Mouse (Mus musculus): ENCODE results near the gene Nat10.

Gene Nat10

DNA sequence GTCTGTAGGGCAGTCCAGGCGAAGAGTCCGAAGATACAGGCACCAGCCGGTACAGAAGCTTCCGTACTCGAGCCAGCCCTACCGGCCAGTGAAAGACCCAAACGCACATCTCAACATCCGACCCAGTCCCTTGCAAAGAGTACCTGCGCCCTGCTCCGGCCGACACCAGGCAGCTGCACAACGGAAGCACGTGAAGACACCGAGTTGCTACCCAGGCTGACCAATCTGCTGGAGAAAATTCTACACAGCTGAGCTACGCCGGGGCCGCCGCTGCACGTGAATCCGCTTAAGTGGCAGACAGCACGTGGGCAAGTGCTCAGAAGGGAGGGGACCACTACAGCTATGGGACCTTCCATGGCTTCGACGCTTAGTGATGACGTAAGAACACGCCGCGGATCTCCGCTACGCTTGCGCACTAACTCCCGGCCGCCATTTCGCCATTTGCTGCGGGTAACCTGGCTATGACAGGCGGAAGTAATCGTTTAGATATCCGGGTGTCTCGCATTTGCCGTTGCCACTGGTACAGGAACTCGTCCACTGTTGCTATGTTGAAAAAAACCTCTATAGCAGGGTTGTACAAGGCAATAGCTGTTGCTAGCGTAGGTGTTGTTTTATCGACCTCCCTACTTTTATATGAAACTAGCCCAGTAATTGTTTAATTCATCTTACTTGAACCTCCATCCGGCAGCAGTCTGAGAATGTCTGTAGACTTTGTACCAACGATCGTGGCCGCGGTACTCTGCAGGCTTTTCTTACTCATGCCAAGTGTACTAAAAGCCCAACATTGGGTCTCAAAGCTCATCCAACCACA is at the start of gene Nat10:
Gene Nat10 (minus strand): TSS at position 365 of the 811 bp plus-strand sequence.
- peak; percentile 100 for DNase-seq (ENCODE audit: low spot score in 2 of 2)

DNA sequence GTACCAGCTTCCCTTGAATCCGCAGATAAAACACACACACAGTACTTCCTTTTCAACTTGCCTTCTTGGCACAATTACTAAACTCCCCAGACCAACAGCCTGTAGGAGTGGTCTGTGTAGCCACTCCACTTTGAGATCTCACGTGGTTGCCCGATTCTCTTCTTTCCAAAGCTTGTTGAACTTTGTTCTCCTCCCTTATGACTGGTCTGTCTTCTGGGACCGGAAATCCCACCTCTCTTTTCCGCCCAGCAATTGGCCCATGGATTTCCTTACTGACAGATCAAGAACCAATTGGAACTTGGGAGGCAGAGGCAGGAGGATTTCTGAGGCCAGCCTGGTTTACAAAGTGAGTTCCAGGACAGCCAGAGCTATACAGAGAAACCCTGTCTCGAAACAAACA is 49.3 kb upstream of the Nat10 start:
- DNase-seq (ENCODE audit: low spot score in 2 of 2) = no peak

DNA sequence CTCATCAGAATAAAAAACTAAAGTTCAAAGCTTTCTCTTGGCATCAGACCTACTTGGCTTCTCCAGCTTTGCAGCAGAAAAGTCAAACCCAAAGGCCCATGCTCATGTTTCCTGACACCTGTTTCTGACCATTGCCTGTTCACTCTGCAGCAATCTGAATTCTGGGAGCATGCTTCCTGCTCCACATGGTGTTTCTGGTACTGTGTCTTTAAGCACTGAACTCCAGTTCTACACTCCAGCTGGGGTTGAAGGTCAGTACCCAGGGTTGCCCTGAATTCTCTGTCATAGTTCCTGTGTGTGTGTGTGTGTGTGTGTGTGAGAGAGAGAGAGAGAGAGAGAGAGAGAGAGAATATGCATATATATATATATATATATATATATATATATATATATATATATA is 47.4 kb upstream of the Nat10 start:
- DNase-seq (ENCODE audit: low spot score in 2 of 2) = no peak

DNA sequence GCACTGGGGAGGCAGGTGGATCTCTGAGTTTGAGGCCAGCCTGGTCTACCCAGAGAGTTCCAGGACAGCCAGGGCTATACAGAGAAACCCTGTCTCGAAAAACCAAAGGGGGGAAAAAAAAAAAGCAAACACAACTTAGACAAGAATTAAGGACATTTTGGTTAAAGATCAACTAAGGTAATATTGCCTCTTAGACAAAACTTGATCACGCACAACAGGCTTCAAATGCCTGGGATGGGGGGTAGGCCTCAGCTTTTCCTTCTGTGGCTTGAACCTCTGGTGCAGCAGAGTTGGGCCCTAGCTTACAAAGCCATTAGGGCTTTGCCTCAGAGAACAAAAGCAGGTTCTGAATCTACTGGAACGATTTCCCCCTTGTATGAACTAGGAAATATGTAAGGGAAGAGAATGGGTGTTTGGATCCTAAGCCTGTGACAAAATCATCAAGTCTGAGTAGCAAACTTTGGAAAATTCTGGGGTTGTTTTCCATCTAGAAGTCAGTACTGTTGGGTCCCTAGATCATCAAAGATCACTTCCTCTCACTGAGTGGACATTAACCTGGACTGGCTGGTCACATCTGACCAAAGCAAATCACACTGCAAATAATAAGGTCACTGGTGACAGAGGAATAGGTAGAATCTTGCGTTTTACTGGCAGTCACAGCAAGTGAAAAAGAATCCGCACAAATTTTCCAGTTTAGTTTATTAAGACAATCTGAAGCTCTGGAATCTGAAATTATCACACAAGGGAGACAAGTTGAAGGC is 42.9 kb upstream of the Nat10 start:
- no peak for DNase-seq (ENCODE audit: low spot score in 2 of 2)

DNA sequence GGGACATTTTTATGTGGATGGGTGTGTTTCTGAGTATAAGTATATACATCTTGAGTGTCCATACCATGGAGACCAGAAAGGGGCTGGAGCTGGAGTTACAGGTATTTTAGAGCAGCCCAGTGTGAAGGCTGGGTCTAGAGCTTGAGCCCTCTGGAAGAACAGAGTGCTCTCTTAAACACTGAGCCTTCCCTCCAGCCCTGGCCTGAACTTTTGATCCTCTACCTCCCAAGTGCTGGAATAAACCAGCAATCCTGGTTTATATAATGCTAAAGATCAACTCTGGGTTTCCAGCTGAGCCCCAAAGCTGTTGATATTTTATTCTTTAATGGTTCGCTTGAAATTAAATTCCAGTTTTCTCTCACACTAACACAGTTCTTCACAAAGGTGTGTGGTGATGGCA is 41.4 kb upstream of the Nat10 start:
- no peak for DNase-seq (ENCODE audit: low spot score in 2 of 2)

DNA sequence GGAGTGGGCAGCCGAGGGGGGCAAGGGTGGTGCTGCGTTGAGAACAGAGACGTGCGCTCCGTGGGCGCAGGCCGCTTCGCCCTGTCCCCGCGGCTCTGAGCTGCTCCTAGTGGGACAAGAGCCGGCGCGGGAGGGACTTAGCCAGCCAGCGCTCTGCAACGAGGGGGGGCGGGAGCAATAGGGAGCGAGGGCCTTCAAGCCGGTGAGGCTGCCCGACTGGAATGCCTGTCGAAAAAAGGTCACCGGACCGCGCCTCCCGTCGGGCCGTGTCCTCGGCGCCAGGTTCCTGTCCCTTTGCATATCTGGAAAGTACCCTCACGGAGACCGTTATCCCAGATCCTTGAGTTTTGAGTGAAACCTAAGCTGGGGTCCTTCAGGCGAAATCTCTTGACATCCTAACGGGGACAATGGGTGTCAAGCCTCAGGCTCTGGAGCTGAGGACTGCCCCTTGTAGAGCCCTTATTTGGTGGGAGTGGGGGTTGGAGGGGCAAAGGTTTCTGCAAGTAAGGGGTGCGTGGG is 36.5 kb upstream of the Nat10 start, which contains the start of gene Caprin1:
Gene Caprin1 (minus strand): TSS at position 159 of the 519 bp plus-strand sequence.
- peak; percentile 90 to 96 for DNase-seq (ENCODE audit: low spot score in 2 of 2)

DNA sequence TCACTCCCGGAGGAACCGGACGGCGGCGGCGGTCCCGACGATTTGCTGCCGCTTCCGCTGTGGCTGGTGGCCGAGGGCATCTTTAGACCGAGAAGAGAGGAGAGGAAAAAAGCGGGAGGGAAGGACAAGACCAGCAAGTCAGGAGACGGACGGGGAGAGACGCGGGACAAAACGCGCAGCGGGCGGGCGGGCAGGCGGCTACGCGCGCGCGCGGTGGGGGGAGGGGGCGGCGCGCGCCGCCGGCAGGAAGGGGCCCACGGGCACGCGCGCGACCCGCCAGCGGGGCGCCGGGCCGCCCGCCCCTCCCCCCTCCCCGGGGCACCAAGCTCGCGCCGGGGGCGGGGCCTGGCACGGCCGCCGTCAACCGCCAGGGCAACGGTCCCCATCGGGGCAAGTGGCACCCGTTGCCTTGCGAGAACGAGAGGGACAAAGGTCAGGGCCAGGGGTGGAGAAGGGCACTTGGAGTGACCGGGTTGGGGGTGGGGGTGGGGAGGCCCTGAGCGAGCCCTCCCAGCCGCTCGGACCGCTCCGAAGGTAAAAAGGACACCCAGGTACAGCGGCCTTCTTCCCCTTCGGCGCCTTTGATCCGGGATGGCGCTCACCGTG is 35.9 kb upstream of the Nat10 start:
- peak; percentile 74 to 80 for DNase-seq (ENCODE audit: low spot score in 2 of 2)

DNA sequence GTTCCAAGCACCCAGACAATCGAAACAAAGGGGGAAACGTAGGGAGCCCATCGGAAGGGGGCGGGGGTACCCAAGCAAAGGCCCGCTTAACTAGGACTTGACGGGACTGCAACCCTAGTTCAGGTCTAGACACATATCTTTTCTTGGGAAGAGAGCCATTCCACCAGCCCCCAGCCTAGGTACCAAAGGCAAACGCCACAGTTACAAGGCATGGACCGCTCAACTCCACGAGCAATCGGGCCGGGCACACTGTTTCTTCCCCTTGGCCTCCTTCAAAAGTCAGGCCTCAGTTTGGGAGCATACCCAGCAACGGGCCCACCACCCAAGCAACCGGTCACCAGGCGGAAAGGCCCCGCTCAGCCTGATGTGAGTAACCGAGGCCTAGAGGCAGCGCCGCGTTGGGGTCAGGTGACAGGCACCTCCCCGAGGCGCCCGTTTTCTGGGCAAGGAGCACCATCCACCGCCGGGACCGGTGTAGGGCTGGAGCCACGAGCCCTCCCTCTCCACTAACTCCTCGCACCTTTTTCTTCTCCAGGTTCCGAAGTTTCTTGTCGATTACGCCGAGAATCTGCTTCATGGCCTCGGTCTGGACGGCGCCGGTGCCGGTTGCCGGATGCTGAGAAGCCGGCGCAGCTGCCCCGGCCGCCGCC is 35.3 kb upstream of the Nat10 start:
- peak in 1 of 2 experiments; percentile 51 for DNase-seq (ENCODE audit: low spot score in 2 of 2)

DNA sequence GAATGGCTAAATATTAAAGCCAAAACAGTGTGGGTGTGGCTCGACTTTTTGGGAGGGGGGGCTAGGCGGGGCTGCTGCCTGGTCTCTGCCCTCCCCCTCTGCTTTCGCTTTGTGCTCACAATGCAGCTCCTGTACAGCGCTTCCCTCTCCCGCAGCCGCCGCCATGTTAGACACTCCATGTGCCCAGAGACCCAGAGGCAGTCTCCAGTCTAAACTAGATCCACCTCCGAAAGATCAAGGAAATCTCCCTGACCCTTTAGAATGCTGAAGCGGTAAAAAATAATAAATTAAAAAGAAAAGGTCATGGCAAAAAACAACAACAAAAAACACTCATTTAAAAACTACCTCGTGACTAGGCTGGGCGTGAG is 34.8 kb upstream of the Nat10 start:
- peak; percentile 60 to 72 for DNase-seq (ENCODE audit: low spot score in 2 of 2)

DNA sequence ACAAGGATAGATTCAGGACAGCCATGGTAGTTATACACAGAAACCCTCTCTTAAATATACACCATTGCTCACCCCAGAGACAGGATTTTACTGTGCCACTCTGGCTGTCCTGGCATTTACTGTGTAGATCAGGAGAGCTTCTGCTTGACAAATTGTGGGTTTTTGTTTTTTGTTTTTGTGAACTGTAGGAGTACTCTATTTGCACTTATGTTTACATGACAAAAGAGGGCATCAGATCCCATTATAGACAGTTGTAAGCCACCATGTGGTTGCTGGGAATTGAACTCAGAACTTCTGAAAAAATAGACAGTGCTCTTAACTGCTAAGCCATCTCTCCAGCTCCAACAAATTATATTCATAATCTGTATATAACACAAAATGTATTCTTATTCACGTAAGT is 30.9 kb upstream of the Nat10 start:
- no peak for DNase-seq (ENCODE audit: low spot score in 2 of 2)

DNA sequence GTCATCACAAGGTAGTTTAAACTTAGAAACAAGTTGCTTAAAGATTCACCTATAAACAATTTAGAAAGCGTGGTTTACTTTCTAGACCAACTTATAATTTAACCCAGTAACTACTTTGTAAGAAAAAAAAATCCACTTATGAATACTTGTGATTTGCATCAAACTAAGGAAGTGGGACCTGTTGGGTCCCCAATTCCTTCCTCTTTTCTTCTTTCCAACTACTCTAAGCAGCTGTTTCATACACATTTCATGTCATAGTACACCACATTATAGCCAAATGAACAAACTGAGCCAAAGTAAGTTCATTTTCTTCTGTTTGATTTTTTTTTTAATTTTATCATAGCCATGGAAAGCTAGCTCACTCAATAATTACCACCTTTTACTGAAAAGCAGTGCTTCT is 24.7 kb upstream of the Nat10 start:
- no peak for DNase-seq (ENCODE audit: low spot score in 2 of 2)

DNA sequence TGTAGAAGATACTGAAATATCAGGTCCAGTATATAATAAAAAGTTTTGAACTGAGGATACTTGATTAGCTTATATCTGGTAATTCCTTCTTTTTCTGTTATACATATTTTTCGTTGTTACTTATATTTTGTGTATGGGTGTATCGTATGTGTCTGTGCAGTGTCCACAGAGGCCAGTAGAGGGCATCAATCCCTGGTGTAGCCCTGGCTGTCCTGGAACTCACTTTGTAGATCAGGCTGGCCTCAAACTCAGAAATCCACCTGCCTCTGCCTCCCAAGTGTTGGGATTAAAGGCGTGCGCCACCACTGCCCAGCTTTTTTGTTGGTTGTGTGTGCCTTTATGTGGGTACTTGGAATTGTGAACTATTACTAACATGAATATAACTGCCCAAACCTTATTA is 23.6 kb upstream of the Nat10 start:
- no peak for DNase-seq (ENCODE audit: low spot score in 2 of 2)

DNA sequence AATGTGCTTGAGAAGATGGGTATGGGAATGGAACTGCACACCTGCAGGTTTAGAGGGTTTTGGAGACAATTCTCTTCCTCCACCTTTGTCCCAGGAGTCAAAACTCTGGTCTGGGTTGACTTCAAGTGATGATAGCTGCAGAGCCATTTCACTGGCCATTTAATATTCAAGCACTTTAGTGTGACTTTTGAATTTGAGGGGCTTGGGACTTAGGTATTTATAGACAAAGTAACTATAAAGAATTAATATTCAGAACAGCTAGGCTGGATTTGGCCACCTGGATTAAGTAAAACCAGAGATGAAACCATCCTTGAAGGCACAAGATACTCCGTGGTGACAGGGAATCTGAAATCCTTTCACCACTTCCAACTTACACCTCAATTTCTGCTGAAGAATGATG is 1.4 kb upstream of the Nat10 start:
- DNase-seq (ENCODE audit: low spot score in 2 of 2) = no peak

DNA sequence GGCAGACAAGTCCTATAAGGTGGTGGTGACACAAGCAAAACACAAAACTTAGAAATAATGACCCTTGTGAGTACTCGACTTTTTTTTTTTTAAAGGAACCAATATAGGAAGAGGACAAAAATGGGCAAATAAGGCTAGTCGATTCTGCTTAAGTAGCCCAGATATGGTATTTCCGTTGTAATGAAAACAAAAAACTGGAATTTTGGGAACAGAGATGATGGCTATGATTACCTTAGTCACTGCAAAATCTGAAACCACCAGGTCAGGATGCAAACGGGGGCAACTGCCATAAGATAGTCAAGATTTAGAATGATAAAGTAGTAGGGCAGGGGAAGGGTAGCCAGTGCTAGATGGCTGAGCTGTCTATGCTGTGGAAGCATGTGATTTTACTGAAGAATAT is 923 bp upstream of the Nat10 start:
- no peak for DNase-seq (ENCODE audit: low spot score in 2 of 2)

DNA sequence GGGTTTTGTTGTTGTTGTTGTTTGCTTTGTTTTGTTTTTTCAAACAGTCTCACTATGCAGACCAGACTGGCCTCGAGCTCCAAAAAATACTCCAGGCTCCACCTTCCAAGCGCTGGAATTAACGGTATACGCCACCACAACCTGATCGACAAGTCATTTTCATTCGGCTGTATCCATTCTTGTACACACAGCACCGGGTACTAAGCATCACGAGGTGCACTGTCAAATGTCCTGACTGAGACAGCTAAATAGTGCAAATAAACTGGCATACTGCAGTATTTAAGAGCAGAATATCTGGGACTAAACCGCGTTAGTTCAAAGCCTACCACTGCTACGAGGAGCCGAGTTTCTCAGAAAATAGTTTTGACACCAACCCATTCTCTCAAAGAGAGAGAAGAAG is 649 bp downstream of the Nat10 start:
- peak in 1 of 2 experiments; percentile 17 for DNase-seq (ENCODE audit: low spot score in 2 of 2)

DNA sequence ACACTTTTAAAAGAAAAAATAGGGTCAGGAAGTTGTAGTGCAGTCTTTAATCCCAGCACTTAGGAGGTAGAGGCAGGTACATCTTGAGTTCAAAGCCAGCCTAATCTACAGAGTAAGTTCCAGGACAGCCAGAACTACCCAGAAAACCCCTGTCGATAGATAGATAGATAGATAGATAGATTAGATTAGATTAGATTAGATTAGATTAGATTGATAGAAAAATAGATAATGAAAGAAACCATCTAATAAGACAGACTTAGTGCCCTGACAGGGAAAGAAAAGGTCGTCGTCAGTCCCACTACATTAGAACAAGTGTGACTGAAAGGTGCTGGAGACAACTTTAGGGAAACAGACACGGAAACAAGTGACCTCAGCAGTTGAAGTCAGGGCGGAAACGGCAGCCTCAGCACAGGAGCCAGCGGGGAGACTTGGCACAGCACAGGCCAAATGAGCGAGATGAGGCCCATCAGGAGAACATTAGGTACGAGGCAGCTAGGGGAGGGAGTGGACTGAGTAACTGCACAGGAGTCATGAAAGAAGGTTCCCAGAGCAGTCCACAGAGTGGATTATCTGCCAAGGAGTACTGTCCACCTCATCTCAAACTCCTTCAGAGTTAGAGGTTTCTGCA is 5.5 kb downstream of the Nat10 start:
- DNase-seq (ENCODE audit: low spot score in 2 of 2) = no peak

DNA sequence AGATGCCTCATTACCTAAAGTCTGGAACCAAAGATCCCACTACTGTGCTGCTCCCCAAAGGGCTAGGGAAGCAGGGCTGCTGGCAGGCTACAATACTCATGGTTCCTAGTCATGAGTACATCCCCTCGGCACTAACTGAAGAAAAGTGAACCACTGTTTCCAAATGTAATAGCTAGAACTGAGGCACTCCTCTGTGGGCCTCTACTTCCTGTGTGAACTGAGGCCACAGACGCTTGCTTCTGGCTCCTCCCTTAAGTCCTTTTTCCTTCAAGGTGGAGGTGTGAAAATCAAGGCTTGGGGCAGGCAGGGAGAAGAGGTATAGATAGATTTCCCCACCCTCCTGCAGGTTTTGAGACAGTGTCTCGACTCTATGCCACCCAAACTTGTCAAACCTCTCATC is 6.5 kb downstream of the Nat10 start:
- no peak for DNase-seq (ENCODE audit: low spot score in 2 of 2)

DNA sequence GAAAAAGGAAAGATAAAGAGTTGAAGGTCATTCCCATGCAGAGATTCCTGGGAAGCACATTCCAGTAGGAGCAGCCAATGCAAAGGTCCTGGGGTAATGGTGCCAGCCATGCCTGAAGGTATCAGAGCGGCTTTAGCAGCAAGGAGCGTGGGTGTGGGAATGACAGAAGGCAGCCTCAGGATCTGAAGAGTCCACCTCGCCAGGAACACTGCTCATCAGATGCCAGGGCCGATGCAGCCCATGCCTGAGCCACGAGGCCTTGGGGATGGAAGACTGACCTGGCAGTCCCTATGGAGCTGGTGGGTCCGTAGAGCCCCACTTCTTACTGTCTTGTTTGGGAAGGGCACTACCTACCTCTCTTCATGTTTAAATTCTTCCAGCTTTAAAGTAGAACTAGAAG is 9.3 kb downstream of the Nat10 start:
- DNase-seq (ENCODE audit: low spot score in 2 of 2) = no peak

DNA sequence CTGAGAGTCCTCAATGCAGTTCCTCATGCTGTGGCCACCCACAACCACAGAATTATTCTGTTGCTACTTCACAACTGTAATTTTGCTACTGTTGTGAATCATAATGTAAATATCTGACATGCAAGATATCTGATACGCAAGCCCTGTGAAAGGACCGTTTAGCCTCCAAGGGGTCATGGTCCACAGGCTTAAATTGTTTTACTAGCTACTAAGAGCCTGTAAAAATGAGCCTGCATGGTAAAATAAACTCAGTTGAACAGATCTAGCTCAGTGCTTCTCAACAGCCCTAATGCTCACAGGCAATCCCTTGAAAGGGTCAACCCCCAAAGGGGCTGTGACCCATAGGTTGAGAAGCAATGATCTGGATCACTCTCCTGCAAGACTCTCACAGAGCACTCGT is 12.0 kb downstream of the Nat10 start:
- no peak for DNase-seq (ENCODE audit: low spot score in 2 of 2)

DNA sequence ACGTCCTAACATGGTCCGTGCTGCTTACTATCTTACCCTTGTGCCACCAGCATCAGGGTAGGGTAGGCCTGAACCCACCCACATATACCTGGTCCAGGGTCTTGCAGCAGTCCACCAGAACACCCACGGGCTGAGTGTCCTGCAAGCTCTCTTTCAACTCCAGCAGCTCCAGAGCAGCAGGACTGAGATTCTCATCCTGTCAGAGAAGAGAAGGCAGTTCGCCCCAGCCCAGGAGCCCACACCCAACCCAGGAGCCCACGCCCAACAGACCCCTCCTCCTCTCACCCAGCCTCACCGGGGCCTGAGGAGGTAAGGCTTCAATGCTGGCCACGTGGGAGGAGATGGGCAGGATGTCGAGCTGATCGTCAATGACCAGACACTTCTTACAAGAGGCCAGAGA is 13.2 kb downstream of the Nat10 start:
- no peak for DNase-seq (ENCODE audit: low spot score in 2 of 2)

DNA sequence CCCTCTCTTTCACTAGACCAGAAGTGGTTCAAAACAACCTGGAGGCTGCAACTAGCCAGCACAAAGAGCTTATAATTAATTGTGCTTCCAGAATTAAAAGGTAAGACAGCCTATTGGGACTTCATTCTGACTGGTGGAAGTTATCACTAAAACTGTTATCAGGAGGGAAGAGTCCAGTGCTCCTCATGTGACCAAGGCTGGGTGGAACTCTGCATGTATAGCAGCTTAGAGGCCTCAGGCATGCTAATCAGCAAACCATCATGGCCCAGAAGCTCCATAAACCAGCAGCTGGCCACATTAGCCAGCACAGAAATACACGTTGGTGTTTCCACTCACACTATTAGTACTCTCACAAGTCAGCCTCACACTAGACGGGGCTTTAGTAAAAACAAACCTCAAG is 14.3 kb downstream of the Nat10 start:
- DNase-seq (ENCODE audit: low spot score in 2 of 2) = no peak

DNA sequence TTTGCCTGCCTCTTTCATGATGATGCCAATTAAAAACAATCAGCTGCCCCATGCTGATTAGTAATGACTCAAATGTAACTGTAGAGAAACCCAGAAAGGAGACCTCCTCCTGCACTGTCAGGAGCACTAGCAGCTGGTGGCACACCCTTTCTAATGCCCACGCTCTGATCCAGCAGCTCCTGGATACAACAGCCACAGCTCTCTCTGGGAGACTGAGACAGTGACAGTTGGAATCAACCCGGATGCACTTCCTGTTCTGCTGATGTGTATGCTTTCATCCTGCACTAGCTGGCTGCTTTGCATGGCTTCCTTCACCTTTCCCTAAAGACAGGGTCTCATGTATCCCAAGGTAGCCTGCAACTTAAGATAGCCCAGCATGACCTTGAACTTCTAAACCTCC is 15.0 kb downstream of the Nat10 start:
- peak in 1 of 2 experiments; percentile 18 for DNase-seq (ENCODE audit: low spot score in 2 of 2)

Data from right cerebral cortex, adult 2 months (tissue).